Mouse (Mus musculus) embryonic facial prominence, embryonic 11.5 days (tissue): ENCODE results near the gene Ugt1a5. TPM values are rescaled to one million over a fixed set of nuclear protein-coding genes. Genes with fewer than 3 reads are reported as not detected.
"Not testable (repeated sequence)": the region's sequence is repeated elsewhere in the genome, so short reads cannot be mapped to it uniquely, and the experiment has no call there.

ENCODE experiments used
- ATAC-seq: fragments of 200-750 bp; cut with Nextera tagmentation; replicated peaks from 2 replicates; pipeline ENCODE4 v1.8.0; 2017; ENCODE audit warnings: low read depth; ENCODE audit not compliant: insufficient number of reproducible peaks, low FRiP score, low TSS enrichment
- DNase-seq: peaks from one replicate; pipeline ENCODE4 v3.0.0-alpha.2; 2015; ENCODE audit warnings: low spot score
- H3K27ac ChIP-seq: fragments of 300-500 bp; sonication (generic); replicated peaks from 2 replicates; pipeline ENCODE4 v1.5.1; 2014; ENCODE audit warnings: mild to moderate bottlenecking, low read depth, low read length, control low read depth
- H3K27me3 ChIP-seq: fragments of 300-500 bp; sonication (generic); 2 replicates; pipeline ENCODE4 v1.6.1; 2014; ENCODE audit warnings: mild to moderate bottlenecking, low read length, moderate library complexity, mixed read lengths; ENCODE audit not compliant: control insufficient read depth, insufficient read depth
- H3K36me3 ChIP-seq: fragments of 300-500 bp; sonication (generic); replicated peaks from 2 replicates; pipeline ENCODE4 v1.6.1; 2014; ENCODE audit warnings: low read depth, mild to moderate bottlenecking, low read length, moderate library complexity, mixed read lengths; ENCODE audit not compliant: control insufficient read depth, insufficient read depth
- H3K4me1 ChIP-seq: fragments of 300-500 bp; sonication (generic); 2 replicates; pipeline ENCODE4 v1.6.1; 2014; ENCODE audit warnings: low read length, mixed read lengths; ENCODE audit not compliant: control insufficient read depth, insufficient read depth
- H3K4me2 ChIP-seq: fragments of 300-500 bp; sonication (generic); 2 replicates; pipeline ENCODE4 v1.6.1; 2014; ENCODE audit warnings: low read depth, mild to moderate bottlenecking, control low read depth, low read length, moderate library complexity
- H3K4me3 ChIP-seq: fragments of 300-500 bp; sonication (generic); 2 replicates; pipeline ENCODE4 v1.5.1; 2014; ENCODE audit warnings: low read depth, low read length, control low read depth
- H3K9ac ChIP-seq: fragments of 300-500 bp; sonication (generic); replicated peaks from 2 replicates; pipeline ENCODE4 v1.6.1; 2014; ENCODE audit warnings: mild to moderate bottlenecking, control low read depth, low read length
- H3K9me3 ChIP-seq: fragments of 300-500 bp; sonication (generic); replicated peaks from 2 replicates; pipeline ENCODE4 v1.6.1; 2016; ENCODE audit warnings: mild to moderate bottlenecking, low read length, inconsistent platforms, mixed read lengths; ENCODE audit not compliant: control insufficient read depth
- WGBS: fragments of 180-500 bp; shearing (Covaris S2); extraction: QIAGEN DNeasy Blood & Tissue Kit; methylation state at CpG from one replicate; pipeline ENCODE4 v1.1.7; 2014; 5-methylcytosine and 5-hydroxymethylcytosine counted together
- polyA plus RNA-seq: library from polyadenylated mRNA; unstranded; fragments of >200 nt; fragmentation: Nextera tagmentation; extraction: Ambion mirVana; gene quantifications from 2 replicates; pipeline ENCODE4 v1.2.1, GENCODE M21; 2014

The Ugt1a5 gene
- polyA plus RNA-seq, 1 experiment from 2014 or later: not detected

GRCm38 (mm10) chr1:88220336-88220735 lies 54.5 kb downstream of the Ugt1a5 start:
- no peak overlapping the region for H3K27ac ChIP-seq
- H3K36me3 ChIP-seq: no peaks in the 10 kb centered on the region
- no peak overlapping the region for H3K9ac ChIP-seq
- peaks cover 22% of the 10 kb centered on the region for H3K9me3 ChIP-seq
- no peak overlapping the region for H3K4me2 ChIP-seq
- no peak for DNase-seq
- H3K27me3 ChIP-seq: no peaks in the 10 kb centered on the region
- ATAC-seq: no peak
- H3K4me3 ChIP-seq: no peak overlapping the region
- H3K4me1 ChIP-seq: no peaks in the 10 kb centered on the region

- DNase-seq (no peak), ATAC-seq (no peak)
- Histone ChIP-seq H3K9me3 (peaks cover 23% of the 10 kb centered on the region), H3K4me1 (no peaks in the 10 kb centered on the region), H3K9ac (no peak overlapping the region), H3K4me2 (no peak overlapping the region), H3K27me3 (no peaks in the 10 kb centered on the region), H3K36me3 (no peaks in the 10 kb centered on the region), H3K4me3 (no peak overlapping the region), H3K27ac (no peak overlapping the region)
- WGBS: 55% methylated on average over 2 of the region's 2 CpGs
Measured at GRCm38 (mm10) chr1:88222216-88222615, 56.4 kb downstream of the Ugt1a5 start.

- peaks cover 27% of the 10 kb centered on the region for H3K9me3 ChIP-seq
- DNase-seq, ATAC-seq, H3K4me3 ChIP-seq, H3K9ac ChIP-seq, H3K27ac ChIP-seq, H3K36me3 ChIP-seq, H3K27me3 ChIP-seq, H3K4me2 ChIP-seq, H3K4me1 ChIP-seq: not testable (repeated sequence)
Measured at GRCm38 (mm10) chr1:88223011-88223515, 57.3 kb downstream of the Ugt1a5 start.

DNA sequence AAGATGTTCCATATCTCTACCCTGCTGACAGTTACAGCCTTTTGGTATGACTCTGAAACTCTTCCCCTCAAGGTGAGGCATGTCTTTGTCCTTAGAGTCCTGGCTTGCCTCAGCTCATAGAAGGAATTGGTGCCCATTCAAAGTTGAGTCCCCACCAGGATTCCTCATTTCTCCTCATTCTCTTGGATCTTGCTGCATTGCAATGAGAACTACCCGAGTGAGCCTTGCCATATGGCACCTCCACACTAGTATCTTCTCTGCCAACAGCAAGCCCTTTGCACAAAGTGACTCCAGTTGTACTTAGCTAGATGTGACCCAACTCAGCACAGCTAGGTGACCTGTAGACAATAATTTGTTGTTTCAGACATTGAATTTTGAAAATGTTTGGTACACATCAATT lies 57.8 kb downstream of the Ugt1a5 start:
- DNase-seq (no peak), ATAC-seq (no peak)
- Histone ChIP-seq H3K9me3 (peaks cover 32% of the 10 kb centered on the region), H3K27me3 (no peaks in the 10 kb centered on the region), H3K4me1 (no peaks in the 10 kb centered on the region), H3K4me2 (no peak overlapping the region), H3K9ac (no peak overlapping the region), H3K36me3 (no peaks in the 10 kb centered on the region), H3K4me3 (no peak overlapping the region), H3K27ac (no peak overlapping the region)
- 50% methylated on average over 1 of the region's 1 CpGs for WGBS

DNA sequence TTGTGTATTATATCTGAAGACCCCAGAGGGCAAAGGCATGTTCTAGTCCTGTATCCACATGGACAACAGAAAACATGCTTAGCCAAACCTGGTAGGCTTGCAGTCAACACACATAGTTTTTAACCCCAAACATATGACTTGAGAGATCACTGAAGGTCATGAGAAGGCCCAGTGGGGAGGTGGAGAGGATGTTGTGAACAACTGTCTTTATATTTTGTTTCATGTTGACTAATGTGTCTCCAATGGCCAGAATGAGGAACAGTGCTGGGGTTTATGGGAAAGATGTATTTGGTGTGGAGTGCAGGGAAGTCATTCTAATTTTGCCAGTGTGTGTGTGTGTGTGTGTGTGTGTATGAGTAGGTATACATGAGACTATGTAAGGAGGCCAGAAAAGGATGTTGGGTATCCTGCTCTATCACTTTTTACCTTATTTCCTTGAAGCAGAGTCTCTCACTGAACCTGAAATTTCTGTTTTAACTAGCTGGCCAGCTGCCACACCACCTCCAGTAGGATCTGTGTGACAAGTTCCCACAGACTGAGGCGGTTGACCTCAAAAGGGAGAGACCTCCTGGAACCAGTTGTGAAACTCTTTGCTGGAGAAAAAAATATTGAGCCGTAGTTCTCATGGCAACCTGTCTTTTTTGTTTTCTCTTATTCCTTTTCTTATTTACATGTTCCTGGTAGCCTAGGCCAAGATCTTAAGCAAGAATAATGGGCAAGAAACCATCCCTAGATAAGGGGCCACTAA lies 58.4 kb downstream of the Ugt1a5 start:
- H3K36me3 ChIP-seq: no peaks in the 10 kb centered on the region
- DNase-seq: no peak
- no peak for ATAC-seq
- no peaks in the 10 kb centered on the region for H3K4me1 ChIP-seq
- H3K27me3 ChIP-seq: no peaks in the 10 kb centered on the region
- 73% methylated on average over 2 of the region's 2 CpGs for WGBS
- no peak overlapping the region for H3K27ac ChIP-seq
- no peak overlapping the region for H3K4me2 ChIP-seq
- no peak overlapping the region for H3K4me3 ChIP-seq
- H3K9ac ChIP-seq: no peak overlapping the region
- peaks cover 35% of the 10 kb centered on the region for H3K9me3 ChIP-seq

DNA sequence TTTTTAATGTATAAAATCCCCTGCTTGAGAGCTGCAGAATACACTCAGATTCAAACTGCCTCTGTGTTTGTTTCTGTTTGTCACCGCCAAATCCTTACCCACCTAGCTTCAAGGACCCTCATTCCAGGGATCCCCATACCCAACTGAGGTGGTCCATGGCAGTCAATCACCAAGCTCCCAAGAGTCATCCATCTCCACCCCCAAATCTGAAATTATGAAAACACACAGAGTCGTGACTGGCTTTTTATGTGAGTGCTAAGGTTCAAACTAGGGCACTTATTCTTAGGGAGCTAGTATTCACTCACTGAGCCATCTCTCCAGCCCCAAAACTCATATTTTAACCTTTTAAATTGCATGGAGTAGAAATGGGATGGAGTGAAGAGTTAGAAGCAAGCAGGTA lies 59.5 kb downstream of the Ugt1a5 start:
- 31% methylated on average over 2 of the region's 2 CpGs for WGBS
- not testable (repeated sequence) for H3K27me3 ChIP-seq, H3K4me1 ChIP-seq, H3K4me2 ChIP-seq, H3K4me3 ChIP-seq, H3K36me3 ChIP-seq, H3K9ac ChIP-seq, H3K27ac ChIP-seq, DNase-seq, ATAC-seq
- peaks cover 46% of the 10 kb centered on the region for H3K9me3 ChIP-seq

- H3K4me3 ChIP-seq: no peak overlapping the region
- peaks cover 50% of the 10 kb centered on the region for H3K9me3 ChIP-seq
- no peak overlapping the region for H3K9ac ChIP-seq
- no peak for ATAC-seq
- H3K27ac ChIP-seq: no peak overlapping the region
- no peak for DNase-seq
- H3K36me3 ChIP-seq: no peaks in the 10 kb centered on the region
- no peaks in the 10 kb centered on the region for H3K27me3 ChIP-seq
- no peak overlapping the region for H3K4me2 ChIP-seq
- no peaks in the 10 kb centered on the region for H3K4me1 ChIP-seq
Measured at GRCm38 (mm10) chr1:88225741-88226140, 59.9 kb downstream of the Ugt1a5 start.

- 56% methylated on average over 5 of the region's 5 CpGs for WGBS
- H3K4me1 ChIP-seq: no peaks in the 10 kb centered on the region
- no peak within 1 kb of the TSS for H3K4me3 ChIP-seq
- no peaks in the 10 kb centered on the region for H3K36me3 ChIP-seq
- H3K27me3 ChIP-seq: no peaks in the 10 kb centered on the region
- no peak within 1 kb of the TSS for H3K4me2 ChIP-seq
- H3K27ac ChIP-seq: no peak within 1 kb of the TSS
- DNase-seq: no peak
- no peak within 1 kb of the TSS for H3K9ac ChIP-seq
- H3K9me3 ChIP-seq: peaks cover 60% of the 10 kb centered on the region
- no peak for ATAC-seq
Measured at GRCm38 (mm10) chr1:88226670-88227379, 61.0 kb downstream of the Ugt1a5 start, which contains the start of gene Mroh2a. Gene Mroh2a, plus strand, starts transcription at chr1:88226986.
